Mouse (Mus musculus) heart, postnatal 25 days (tissue): ENCODE measurements around the gene Mok. TPM values are rescaled to one million over a fixed set of nuclear protein-coding genes. Genes with fewer than 3 reads are reported as not detected.
"Not testable (repeated sequence)": the region's sequence is repeated elsewhere in the genome, so short reads cannot be mapped to it uniquely, and the experiment has no call there.

Experiments
- DNase-seq: peaks from one replicate; pipeline ENCODE4 v3.0.0; 2022; ENCODE audit warnings: low spot score
- intact Hi-C: fragments of 180-260 bp; cut with DNase I; formaldehyde crosslinking; loops from one replicate; pipeline ENCODE4 v1.15.1; 2025
- total RNA-seq, 2 experiments: library from RNA; stranded (reverse); gene quantifications; 2 replicates each; pipeline ENCODE4 v1.2.3; 2021

Mok gene
- under 1 TPM; 0.31 to 0.39 TPM for total RNA-seq

- peak; percentile 89 for DNase-seq
- intact Hi-C loops, result loop anchor here (5.0 kb wide), 3 partner anchors 103 to 198 kb away; partner anchors contain the start of genes Hsp90aa1 and Wdr20
Measured at GRCm38 (mm10) chr12:110840348-110841198, at the start of gene Mok. Mok (minus strand) TSS chr12:110840939.

GRCm38 (mm10) chr12:110889036-110890020 lies 48.6 kb upstream of the Mok start, which contains the start of the genes Cinp and Tecpr2:
Cinp (minus strand) TSS chr12:110889145.
Tecpr2 (plus strand) TSS chr12:110889264.
- peak; percentile 95 for DNase-seq
- intact Hi-C loops, result no loop called here

- intact Hi-C loops, result no loop called here
Measured at GRCm38 (mm10) chr12:110888606-110889005, 47.9 kb upstream of the Mok start.

GRCm38 (mm10) chr12:110888106-110888505 lies 47.4 kb upstream of the Mok start:
- intact Hi-C loops, result no loop called here

More at GRCm38 (mm10) chr12:110888606-110889005, 47.9 kb upstream of the Mok start:
- DNase-seq, result no peak

GRCm38 (mm10) chr12:110885251-110885650 lies 44.5 kb upstream of the Mok start:
- intact Hi-C loops, result no loop called here
- no peak for DNase-seq

More at GRCm38 (mm10) chr12:110888106-110888505, 47.4 kb upstream of the Mok start:
- DNase-seq, result no peak

GRCm38 (mm10) chr12:110882291-110882690 lies 41.6 kb upstream of the Mok start:
- no peak for DNase-seq
- intact Hi-C loops, result no loop called here

GRCm38 (mm10) chr12:110875351-110875750 lies 34.6 kb upstream of the Mok start:
- no peak for DNase-seq
- intact Hi-C loops, result no loop called here

- intact Hi-C loops, result no loop called here
- no peak for DNase-seq
Measured at GRCm38 (mm10) chr12:110871247-110871646, 30.5 kb upstream of the Mok start.

GRCm38 (mm10) chr12:110870107-110870506 lies 29.4 kb upstream of the Mok start:
- no peak for DNase-seq
- intact Hi-C loops, result no loop called here

GRCm38 (mm10) chr12:110865989-110866388 lies 25.2 kb upstream of the Mok start:
- intact Hi-C loops, result no loop called here
- DNase-seq, result no peak

- DNase-seq, result no peak
- intact Hi-C loops, result no loop called here
Measured at GRCm38 (mm10) chr12:110865571-110865970, 24.8 kb upstream of the Mok start.

GRCm38 (mm10) chr12:110864008-110864407 lies 23.3 kb upstream of the Mok start:
- intact Hi-C loops, result no loop called here
- DNase-seq, result no peak

- no peak for DNase-seq
- intact Hi-C loops, result no loop called here
Measured at GRCm38 (mm10) chr12:110861256-110861655, 20.5 kb upstream of the Mok start.

GRCm38 (mm10) chr12:110860293-110860692 lies 19.6 kb upstream of the Mok start:
- intact Hi-C loops, result no loop called here
- DNase-seq, result no peak

GRCm38 (mm10) chr12:110858681-110859080 lies 17.9 kb upstream of the Mok start:
- DNase-seq, intact Hi-C loops: not testable (repeated sequence)

GRCm38 (mm10) chr12:110857196-110857595 lies 16.5 kb upstream of the Mok start:
- intact Hi-C loops, result no loop called here
- DNase-seq, result no peak

GRCm38 (mm10) chr12:110854786-110855737 lies 14.3 kb upstream of the Mok start:
- DNase-seq, result no peak
- intact Hi-C loops, result no loop called here

GRCm38 (mm10) chr12:110851923-110852322 lies 11.2 kb upstream of the Mok start:
- intact Hi-C loops, result no loop called here
- no peak for DNase-seq

GRCm38 (mm10) chr12:110851414-110851813 lies 10.7 kb upstream of the Mok start:
- intact Hi-C loops, result no loop called here
- DNase-seq, result no peak
